Mouse (Mus musculus): ENCODE measurements around the gene Ulk4.

DNA sequence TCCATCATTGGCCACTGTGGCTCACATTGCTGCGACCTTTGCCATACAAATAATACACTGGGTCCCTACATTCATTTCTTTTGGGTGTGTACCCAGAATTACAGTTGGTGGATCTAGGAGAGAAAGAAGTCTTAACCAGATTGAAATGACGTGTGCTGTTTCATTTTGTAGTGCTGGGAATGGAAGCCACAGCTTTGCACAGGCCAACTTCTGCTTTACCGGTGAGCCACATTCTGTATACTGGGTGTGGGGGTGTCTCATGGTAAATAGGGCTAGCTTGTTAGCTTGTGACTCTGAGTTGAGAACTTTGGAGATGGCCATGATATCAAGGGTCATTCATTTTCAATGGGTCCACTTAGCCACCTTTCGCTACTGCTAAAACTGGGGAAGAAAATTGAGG is 28.5 kb upstream of the Ulk4 start:
- TF ChIP-seq CTCF (conservative IDR thresholded peaks at IDR 0.05; ENCODE audit: low read length) (no peak), POU5F1 (IDR thresholded peaks at IDR 0.05; ENCODE audit: borderline replicate concordance, low read length) (no peak)

All from E14TG2a.4 (cell line).